Mouse (Mus musculus): ENCODE data around the gene Lyrm4. TPM values are rescaled to one million over a fixed set of nuclear protein-coding genes. Genes with fewer than 3 reads are reported as not detected.

The Lyrm4 gene
- total and polyA plus RNA-seq, 3 experiments, result 22.6 to 25.4 TPM; not detected in 1

- Histone ChIP-seq H3K27me3 (ENCODE audit: control insufficient read depth in 1 of 2, insufficient read depth in 2 of 2, low read length in 2 of 2) (no peaks in the 10 kb centered on the region), H3K79me2 (ENCODE audit: control insufficient read depth, insufficient read depth, low read length, poor library complexity) (peaks cover 8% of the 10 kb centered on the region), H3K9me3 (replicated peaks; ENCODE audit: insufficient read depth, low read length) (no peaks in the 10 kb centered on the region), H3K27ac (ENCODE audit: control insufficient read depth, low read depth, low read length) (no peak overlapping the region), H3K4me3 (ENCODE audit: control insufficient read depth in 1 of 2, insufficient read depth in 1 of 2, low read depth in 2 of 2, low read length in 2 of 2) (no peak overlapping the region), H3K4me1 (ENCODE audit: control insufficient read depth in 1 of 2, insufficient read depth in 2 of 2, low read length in 2 of 2) (peaks cover 2 to 6% of the 10 kb centered on the region in 2 experiments; a peak in 3 of 4 replicates), H3K36me3 (ENCODE audit: control insufficient read depth in 1 of 2, insufficient read depth in 2 of 2, low read length in 2 of 2) (peaks cover 0 to 6% of the 10 kb centered on the region in 2 experiments; a peak in 2 of 4 replicates), H3K9ac (ENCODE audit: control insufficient read depth, low read depth, low read length, poor library complexity, severe bottlenecking) (no peak overlapping the region)
- TF ChIP-seq EP300 (IDR thresholded peaks at IDR 0.05; ENCODE audit: low read depth in 1 of 2, low read length in 2 of 2) (no peak), UBTF (IDR thresholded peaks at IDR 0.05; ENCODE audit: borderline replicate concordance, insufficient read depth, low read depth, low read length) (no peak), POLR2AphosphoS5 (IDR thresholded peaks at IDR 0.05; ENCODE audit: borderline replicate concordance, low read depth, low read length) (no peak), POLR2A (IDR thresholded peaks at IDR 0.05; ENCODE audit: control insufficient read depth in 1 of 2, insufficient read depth in 1 of 2, low read depth in 1 of 2, low read length in 2 of 2, poor library complexity in 1 of 2) (no peak)
- DNase-seq (ENCODE audit: low read depth, low spot score), result no peak
Measured at GRCm38 (mm10) chr13:36105591-36105990, 11.7 kb downstream of the Lyrm4 start.

- H3K27me3 ChIP-seq (ENCODE audit: control insufficient read depth in 1 of 2, insufficient read depth in 2 of 2, low read length in 2 of 2), result no peaks in the 10 kb centered on the region
- H3K79me2 ChIP-seq (ENCODE audit: control insufficient read depth, insufficient read depth, low read length, poor library complexity), result peaks cover 11% of the 10 kb centered on the region; the same call in 1 of the 2 replicates
- TF ChIP-seq ZNF384 (IDR thresholded peaks at IDR 0.05; ENCODE audit: low read depth, low read length) (no peak), MYB (IDR thresholded peaks at IDR 0.05; ENCODE audit: low read depth, low read length) (peak; percentile 75), MYC (IDR thresholded peaks at IDR 0.05; ENCODE audit: low read depth, low read length) (peak; percentile 68; the same call in 1 of the 2 replicates), SIN3A (IDR thresholded peaks at IDR 0.05; ENCODE audit: low read length) (peak; percentile 67), ZMIZ1 (IDR thresholded peaks at IDR 0.05; ENCODE audit: low read depth, low read length) (no peak), MAFK (IDR thresholded peaks at IDR 0.05; ENCODE audit: borderline replicate concordance, low read depth, low read length) (no peak), ELF1 (IDR thresholded peaks at IDR 0.05; ENCODE audit: low read depth, low read length) (no peak), KAT2A (conservative IDR thresholded peaks at IDR 0.05; ENCODE audit: low read depth, low read length) (no peak), TAL1 (IDR thresholded peaks at IDR 0.05; ENCODE audit: low read length) (peak; percentile 60), USF1 (IDR thresholded peaks at IDR 0.05; ENCODE audit: low read depth, low read length) (peak; percentile 56; the same call in 1 of the 2 replicates), ZKSCAN1 (IDR thresholded peaks at IDR 0.05; ENCODE audit: low read depth, low read length) (peak; percentile 53; the same call in 1 of the 2 replicates), MXI1 (IDR thresholded peaks at IDR 0.05; ENCODE audit: low read depth, low read length) (peak; percentile 68), ETS1 (IDR thresholded peaks at IDR 0.05; ENCODE audit: low read depth, low read length) (0 out of 2 replicates have a peak, but pooled peaks have one; percentile 49), RCOR1 (IDR thresholded peaks at IDR 0.05; ENCODE audit: low read depth, low read length) (peak; percentile 43; the same call in 1 of the 2 replicates), BHLHE40 (IDR thresholded peaks at IDR 0.05; ENCODE audit: borderline replicate concordance, low read depth, low read length) (peak; percentile 92), MAX (IDR thresholded peaks at IDR 0.05; ENCODE audit: low read length) (peak; percentile 53; the same call in 1 of the 2 replicates), CHD2 (IDR thresholded peaks at IDR 0.05; ENCODE audit: low read length) (no peak), EP300 (IDR thresholded peaks at IDR 0.05; ENCODE audit: low read depth in 1 of 2, low read length in 2 of 2) (peak; percentile 87 to 90), GATA1 (IDR thresholded peaks at IDR 0.05; ENCODE audit: low read depth, low read length) (peak; percentile 80), TCF12 (IDR thresholded peaks at IDR 0.05; ENCODE audit: low read depth, low read length) (peak; percentile 73)
- peak; percentile 64 for DNase-seq (ENCODE audit: low read depth, low spot score)
- H3K27ac ChIP-seq (ENCODE audit: control insufficient read depth, low read depth, low read length), result peak overlapping the region; percentile 78
- no peaks in the 10 kb centered on the region for H3K9me3 ChIP-seq (replicated peaks; ENCODE audit: insufficient read depth, low read length)
- peaks cover 0 to 37% of the 10 kb centered on the region in 2 experiments; a peak in 2 of 4 replicates for H3K36me3 ChIP-seq (ENCODE audit: control insufficient read depth in 1 of 2, insufficient read depth in 2 of 2, low read length in 2 of 2)
- peaks cover 15 to 30% of the 10 kb centered on the region in 2 experiments for H3K4me1 ChIP-seq (ENCODE audit: control insufficient read depth in 1 of 2, insufficient read depth in 2 of 2, low read length in 2 of 2)
- H3K9ac ChIP-seq (ENCODE audit: control insufficient read depth, low read depth, low read length, poor library complexity, severe bottlenecking), result no peak overlapping the region
- peak overlapping the region in 1 of 2 experiments; percentile 13; a peak in 1 of 4 replicates for H3K4me3 ChIP-seq (ENCODE audit: control insufficient read depth in 1 of 2, insufficient read depth in 1 of 2, low read depth in 2 of 2, low read length in 2 of 2)
Measured at GRCm38 (mm10) chr13:36096684-36097383, 20.5 kb downstream of the Lyrm4 start.
